Mouse (Mus musculus): ENCODE measurements around the gene Melk.

Melk gene

DNA sequence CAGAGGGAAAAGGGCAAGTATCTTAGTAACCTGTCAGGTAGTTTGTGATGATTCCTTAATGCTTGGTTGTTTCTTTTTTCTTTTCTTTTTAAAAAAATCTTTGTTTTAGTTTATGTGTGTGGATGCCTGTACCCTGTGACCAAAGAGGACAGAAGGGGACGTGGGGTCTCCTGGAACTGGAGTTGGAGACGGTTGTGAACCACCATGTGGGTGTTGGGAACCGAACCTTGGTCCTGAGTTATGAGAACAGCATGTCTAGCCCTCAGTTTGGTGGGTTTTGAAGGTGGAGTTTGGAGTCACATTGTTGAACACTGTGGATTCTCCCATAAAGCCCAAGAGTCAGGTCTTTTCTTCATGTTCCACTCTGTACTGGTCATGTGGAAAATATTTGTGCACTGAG is 26.0 kb downstream of the Melk start:
- DNase-seq (ENCODE audit: low spot score in 2 of 2) = peak in 1 of 2 experiments; percentile 54

DNA sequence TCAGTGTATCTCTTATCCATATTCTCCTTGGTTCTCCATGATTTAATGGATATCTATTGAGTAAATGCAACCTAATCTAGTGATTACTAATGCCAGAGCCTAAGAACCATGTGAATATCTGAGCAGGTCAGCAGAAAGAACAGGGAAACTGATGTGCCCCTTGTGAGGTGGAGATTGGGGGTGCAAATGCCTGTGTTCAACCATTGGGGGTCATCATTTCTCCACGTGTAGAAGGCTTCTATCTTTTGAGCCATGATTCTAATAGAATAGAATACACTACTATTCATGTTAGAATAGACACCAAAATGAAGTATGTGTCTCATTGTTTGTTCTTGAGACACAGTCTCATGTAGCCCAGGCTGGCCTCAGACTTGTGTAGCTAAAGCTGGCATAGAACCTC is 27.3 kb downstream of the Melk start:
- DNase-seq (ENCODE audit: low spot score in 2 of 2) = peak in 1 of 2 experiments; percentile 9

GRCm38 (mm10) chr4:44335006-44335405 is 34.3 kb downstream of the Melk start:
- peak in 1 of 2 experiments; percentile 57 for DNase-seq (ENCODE audit: low spot score in 2 of 2)

DNA sequence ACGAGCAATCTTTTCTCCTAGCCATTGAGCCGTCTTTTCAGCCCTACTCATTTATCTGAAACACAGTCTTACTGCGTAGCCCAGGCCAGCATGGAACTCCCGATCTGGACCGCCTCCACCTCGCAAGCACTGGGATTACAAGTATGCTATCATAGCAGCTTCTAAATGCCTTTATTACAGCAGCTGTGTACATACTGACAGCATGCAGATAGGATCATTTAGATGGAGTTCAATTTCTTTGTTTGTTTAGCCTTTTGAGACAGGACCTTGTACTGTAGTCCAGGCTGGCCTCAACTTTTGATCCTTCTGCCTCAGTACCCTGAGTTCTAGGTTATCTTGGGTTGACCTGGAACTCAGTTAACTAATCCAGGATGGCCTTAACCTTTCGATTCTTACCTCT is 61.0 kb downstream of the Melk start:
- DNase-seq (ENCODE audit: low spot score in 2 of 2) = no peak

DNA sequence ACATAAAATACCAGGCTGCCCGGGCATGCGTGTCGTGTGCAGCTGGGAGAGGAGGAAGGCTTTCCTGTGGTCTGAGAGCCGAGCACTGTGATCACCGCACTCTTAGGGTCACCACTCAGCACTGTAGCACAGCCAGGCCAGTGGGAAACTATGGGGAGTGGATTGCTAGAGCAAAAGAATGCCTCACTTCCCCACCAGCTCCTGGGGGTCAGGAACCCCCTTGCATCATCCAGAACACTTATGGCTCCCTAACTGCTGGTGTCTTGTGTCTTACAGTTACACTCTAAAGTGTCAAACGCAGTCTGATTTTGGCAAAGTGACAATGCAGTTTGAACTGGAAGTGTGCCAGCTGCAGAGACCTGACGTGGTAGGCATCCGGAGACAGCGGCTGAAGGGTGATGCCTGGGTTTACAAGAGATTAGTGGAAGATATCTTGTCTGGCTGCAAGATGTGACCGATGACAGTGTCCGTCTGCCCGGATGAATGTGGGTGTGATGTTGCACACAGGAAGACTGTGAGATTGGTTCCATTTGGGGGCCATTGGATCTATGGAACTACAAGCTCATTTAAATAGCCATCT is 62.8 kb downstream of the Melk start:
- no peak for DNase-seq (ENCODE audit: low spot score in 2 of 2)

GRCm38 (mm10) chr4:44392231-44393216 is 91.8 kb downstream of the Melk start:
- no peak for DNase-seq (ENCODE audit: low spot score in 2 of 2)

DNA sequence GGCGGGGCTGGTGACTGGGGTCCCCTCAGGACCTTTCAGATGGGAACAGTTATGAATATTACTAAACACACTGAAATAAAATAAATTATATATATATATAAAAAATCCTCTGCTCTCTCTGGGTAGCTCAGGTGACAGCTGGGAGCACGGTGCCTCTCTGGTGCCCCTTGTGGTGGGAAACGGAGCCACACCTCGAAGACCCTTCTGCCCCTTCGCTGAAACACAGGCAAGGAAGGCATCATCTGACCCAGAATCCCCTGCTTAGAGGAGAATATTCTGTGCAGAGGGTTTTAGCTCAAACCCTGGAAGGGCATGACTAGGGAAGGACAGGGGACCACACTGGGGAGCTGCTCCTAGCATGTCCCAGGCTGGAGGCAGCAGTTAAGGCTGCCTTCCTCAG is 101.9 kb downstream of the Melk start:
- DNase-seq (ENCODE audit: low spot score in 2 of 2) = no peak

DNA sequence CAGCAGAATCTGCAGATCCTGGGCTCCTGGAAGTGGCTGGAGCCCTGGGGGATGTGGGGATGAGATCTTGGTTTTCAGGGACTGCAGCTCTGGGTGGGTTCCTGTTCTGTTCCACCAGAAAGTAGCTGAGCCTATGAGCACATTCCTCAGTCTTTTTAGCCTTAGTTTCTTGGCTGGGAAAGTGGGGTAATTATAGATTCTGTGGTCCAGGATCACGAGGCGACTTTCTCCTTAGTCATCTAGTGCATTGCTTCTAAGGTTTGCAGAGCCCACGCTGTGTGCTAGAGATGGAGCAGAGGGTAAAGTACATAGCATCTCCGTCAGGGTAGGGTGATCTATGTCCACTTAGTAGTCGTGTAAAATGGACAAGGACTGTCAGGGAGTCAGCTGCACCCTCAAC is 103.8 kb downstream of the Melk start:
- DNase-seq (ENCODE audit: low spot score in 2 of 2) = no peak
